Mouse (Mus musculus) hindbrain, embryonic 12.5 days (tissue): ENCODE results near the gene App. TPM values are rescaled to one million over a fixed set of nuclear protein-coding genes. Genes with fewer than 3 reads are reported as not detected.

Experiments used
- ATAC-seq: fragments of 200-750 bp; cut with Nextera tagmentation; 2 replicates; pipeline ENCODE4 v1.8.0; 2017; ENCODE audit warnings: moderate TSS enrichment; ENCODE audit not compliant: low FRiP score
- H3K27ac ChIP-seq: fragments of 300-500 bp; sonication (generic); 2 replicates; pipeline ENCODE4 v1.5.1; 2016; ENCODE audit warnings: mild to moderate bottlenecking
- H3K27me3 ChIP-seq: fragments of 300-500 bp; sonication (generic); 2 replicates; pipeline ENCODE4 v1.6.1; 2016; ENCODE audit warnings: mild to moderate bottlenecking
- H3K36me3 ChIP-seq: fragments of 300-500 bp; sonication (generic); 2 replicates; pipeline ENCODE4 v1.6.1; 2016; ENCODE audit warnings: mild to moderate bottlenecking
- H3K4me1 ChIP-seq: fragments of 300-500 bp; sonication (generic); 2 replicates; pipeline ENCODE4 v1.6.1; 2016
- H3K4me2 ChIP-seq: fragments of 300-500 bp; sonication (generic); replicated peaks from 2 replicates; pipeline ENCODE4 v1.6.1; 2016; ENCODE audit warnings: mild to moderate bottlenecking
- H3K4me3 ChIP-seq: fragments of 300-500 bp; sonication (generic); 2 replicates; pipeline ENCODE4 v1.5.1; 2016; ENCODE audit warnings: mild to moderate bottlenecking
- H3K9ac ChIP-seq: fragments of 300-500 bp; sonication (generic); 2 replicates; pipeline ENCODE4 v1.6.1; 2016; ENCODE audit warnings: mild to moderate bottlenecking, moderate library complexity
- H3K9me3 ChIP-seq: fragments of 300-500 bp; sonication (generic); replicated peaks from 2 replicates; pipeline ENCODE4 v1.6.1; 2016; ENCODE audit warnings: mild to moderate bottlenecking
- WGBS: fragments of 180-500 bp; shearing (Covaris S2); methylation state at CpG from one replicate; pipeline ENCODE4 v1.1.7; 2016; 5-methylcytosine and 5-hydroxymethylcytosine counted together
- polyA plus RNA-seq: library from polyadenylated mRNA; unstranded; fragments of >200 nt; fragmentation: Nextera tagmentation; extraction: Ambion mirVana; gene quantifications from 2 replicates; pipeline ENCODE4 v1.2.1, GENCODE M21; 2016

Gene App
- polyA plus RNA-seq, 1 experiment from 2014 or later = 313 TPM

GRCm38 (mm10) chr16:85067254-85067893, 106.2 kb downstream of the App start:
- H3K4me2 ChIP-seq = no peak overlapping the region
- no peaks in the 10 kb centered on the region for H3K9me3 ChIP-seq
- no peaks in the 10 kb centered on the region for H3K27me3 ChIP-seq
- WGBS = 93% methylated on average over 13 of the region's 13 CpGs
- H3K36me3 ChIP-seq = peaks cover 3% of the 10 kb centered on the region; the same call in 1 of the 2 replicates
- H3K4me1 ChIP-seq = 0 out of 2 replicates have a peak, but pooled peaks cover 3% of the 10 kb centered on the region
- no peak overlapping the region for H3K27ac ChIP-seq
- no peak overlapping the region for H3K9ac ChIP-seq
- no peak overlapping the region for H3K4me3 ChIP-seq
- no peak for ATAC-seq

- Histone ChIP-seq H3K9ac (no peak overlapping the region), H3K4me3 (no peak overlapping the region), H3K36me3 (peaks cover 4% of the 10 kb centered on the region; the same call in 1 of the 2 replicates), H3K9me3 (no peaks in the 10 kb centered on the region), H3K27me3 (no peaks in the 10 kb centered on the region), H3K27ac (peak overlapping the region; percentile 44; the same call in 1 of the 2 replicates), H3K4me2 (no peak overlapping the region), H3K4me1 (0 out of 2 replicates have a peak, but pooled peaks cover 3% of the 10 kb centered on the region)
- WGBS = 77% methylated on average over 11 of the region's 11 CpGs
- no peak for ATAC-seq
Observed at GRCm38 (mm10) chr16:85066227-85066626, 107.3 kb downstream of the App start.

GRCm38 (mm10) chr16:85064800-85065199, 108.8 kb downstream of the App start:
- ATAC-seq = no peak
- no peak overlapping the region for H3K27ac ChIP-seq
- H3K27me3 ChIP-seq = no peaks in the 10 kb centered on the region
- no peak overlapping the region for H3K4me3 ChIP-seq
- WGBS = 82% methylated on average over 5 of the region's 6 CpGs
- H3K4me1 ChIP-seq = 0 out of 2 replicates have a peak, but pooled peaks cover 3% of the 10 kb centered on the region
- no peaks in the 10 kb centered on the region for H3K9me3 ChIP-seq
- no peak overlapping the region for H3K9ac ChIP-seq
- no peak overlapping the region for H3K4me2 ChIP-seq
- H3K36me3 ChIP-seq = 0 out of 2 replicates have a peak, but pooled peaks cover 8% of the 10 kb centered on the region

GRCm38 (mm10) chr16:85062732-85063131, 110.8 kb downstream of the App start:
- Histone ChIP-seq H3K4me3 (no peak overlapping the region), H3K27ac (no peak overlapping the region), H3K9me3 (no peaks in the 10 kb centered on the region), H3K4me2 (no peak overlapping the region), H3K9ac (no peak overlapping the region), H3K27me3 (no peaks in the 10 kb centered on the region), H3K36me3 (0 out of 2 replicates have a peak, but pooled peaks cover 8% of the 10 kb centered on the region), H3K4me1 (peaks cover 15% of the 10 kb centered on the region)
- WGBS = 94% methylated on average over 3 of the region's 3 CpGs
- no peak for ATAC-seq

GRCm38 (mm10) chr16:85061725-85062124, 111.8 kb downstream of the App start:
- ATAC-seq = no peak
- Histone ChIP-seq H3K9me3 (no peaks in the 10 kb centered on the region), H3K36me3 (peaks cover 15% of the 10 kb centered on the region), H3K4me1 (peaks cover 15% of the 10 kb centered on the region), H3K9ac (no peak overlapping the region), H3K4me2 (no peak overlapping the region), H3K27me3 (no peaks in the 10 kb centered on the region), H3K27ac (no peak overlapping the region), H3K4me3 (no peak overlapping the region)
- WGBS = 94% methylated on average over 4 of the region's 4 CpGs

- Histone ChIP-seq H3K4me1 (peaks cover 11% of the 10 kb centered on the region), H3K27ac (peak overlapping the region; percentile 72), H3K9ac (no peak overlapping the region), H3K9me3 (no peaks in the 10 kb centered on the region), H3K36me3 (peaks cover 30% of the 10 kb centered on the region), H3K4me3 (no peak overlapping the region), H3K27me3 (no peaks in the 10 kb centered on the region), H3K4me2 (no peak overlapping the region)
- WGBS = 66% methylated on average over 5 of the region's 5 CpGs
- ATAC-seq = peak; percentile 42; the same call in 1 of the 2 replicates
Observed at GRCm38 (mm10) chr16:85058138-85058537, 115.4 kb downstream of the App start.

- H3K4me2 ChIP-seq = no peak overlapping the region
- no peak overlapping the region for H3K27ac ChIP-seq
- no peaks in the 10 kb centered on the region for H3K27me3 ChIP-seq
- peaks cover 11% of the 10 kb centered on the region for H3K4me1 ChIP-seq
- no peak overlapping the region for H3K4me3 ChIP-seq
- H3K9me3 ChIP-seq = no peaks in the 10 kb centered on the region
- ATAC-seq = no peak
- H3K9ac ChIP-seq = no peak overlapping the region
- peaks cover 26% of the 10 kb centered on the region for H3K36me3 ChIP-seq
- WGBS = 94% methylated on average over 10 of the region's 10 CpGs
Observed at GRCm38 (mm10) chr16:85056212-85056611, 117.4 kb downstream of the App start.

- no peaks in the 10 kb centered on the region for H3K27me3 ChIP-seq
- peaks cover 22% of the 10 kb centered on the region for H3K36me3 ChIP-seq
- 91% methylated on average over 7 of the region's 7 CpGs for WGBS
- no peak overlapping the region for H3K4me2 ChIP-seq
- peaks cover 8% of the 10 kb centered on the region for H3K4me1 ChIP-seq
- H3K27ac ChIP-seq = no peak overlapping the region
- H3K4me3 ChIP-seq = no peak overlapping the region
- no peaks in the 10 kb centered on the region for H3K9me3 ChIP-seq
- no peak overlapping the region for H3K9ac ChIP-seq
- no peak for ATAC-seq
Observed at GRCm38 (mm10) chr16:85053996-85054395, 119.6 kb downstream of the App start.

- Histone ChIP-seq H3K9ac (no peak overlapping the region), H3K27me3 (no peaks in the 10 kb centered on the region), H3K9me3 (no peaks in the 10 kb centered on the region), H3K4me1 (peaks cover 4% of the 10 kb centered on the region; the same call in 1 of the 2 replicates), H3K4me3 (no peak overlapping the region), H3K27ac (no peak overlapping the region), H3K4me2 (no peak overlapping the region), H3K36me3 (peaks cover 11% of the 10 kb centered on the region)
- WGBS = 76% methylated on average over 6 of the region's 6 CpGs
- no peak for ATAC-seq
Observed at GRCm38 (mm10) chr16:85047310-85047709, 126.3 kb downstream of the App start.

- Histone ChIP-seq H3K27ac (peak overlapping the region; percentile 40), H3K4me1 (peaks cover 15% of the 10 kb centered on the region), H3K9ac (no peak overlapping the region), H3K9me3 (no peaks in the 10 kb centered on the region), H3K27me3 (no peaks in the 10 kb centered on the region), H3K4me3 (no peak overlapping the region), H3K4me2 (no peak overlapping the region), H3K36me3 (peaks cover 15% of the 10 kb centered on the region)
- 44% methylated on average over 3 of the region's 3 CpGs for WGBS
- ATAC-seq = no peak
Observed at GRCm38 (mm10) chr16:85041153-85041959, 132.2 kb downstream of the App start.

- H3K9me3 ChIP-seq = no peaks in the 10 kb centered on the region
- no peak overlapping the region for H3K9ac ChIP-seq
- peak overlapping the region; percentile 64; the same call in 1 of the 2 replicates for H3K27ac ChIP-seq
- WGBS = 91% methylated on average over 8 of the region's 8 CpGs
- H3K36me3 ChIP-seq = peaks cover 12% of the 10 kb centered on the region
- no peak overlapping the region for H3K4me3 ChIP-seq
- no peak for ATAC-seq
- no peaks in the 10 kb centered on the region for H3K27me3 ChIP-seq
- no peak overlapping the region for H3K4me2 ChIP-seq
- H3K4me1 ChIP-seq = peaks cover 15% of the 10 kb centered on the region
Observed at GRCm38 (mm10) chr16:85038731-85039130, 134.8 kb downstream of the App start.

GRCm38 (mm10) chr16:85037969-85038644, 135.5 kb downstream of the App start:
- H3K4me2 ChIP-seq = no peak overlapping the region
- no peak overlapping the region for H3K9ac ChIP-seq
- peaks cover 6% of the 10 kb centered on the region for H3K36me3 ChIP-seq
- H3K27me3 ChIP-seq = no peaks in the 10 kb centered on the region
- H3K4me3 ChIP-seq = no peak overlapping the region
- ATAC-seq = peak; percentile 39; the same call in 1 of the 2 replicates
- 68% methylated on average over 10 of the region's 10 CpGs for WGBS
- peak overlapping the region; percentile 64 for H3K27ac ChIP-seq
- H3K4me1 ChIP-seq = peaks cover 15% of the 10 kb centered on the region
- H3K9me3 ChIP-seq = no peaks in the 10 kb centered on the region
